Mouse (Mus musculus): ENCODE measurements around the gene Sun3. TPM values are rescaled to one million over a fixed set of nuclear protein-coding genes. Genes with fewer than 3 reads are reported as not detected.

Gene Sun3
- polyA plus RNA-seq, 1 experiment from 2014 or later, result not detected

- DNase-seq (no peak), ATAC-seq (no peak)
- Histone ChIP-seq H3K36me3 (replicated peaks; ENCODE audit: insufficient read depth, low read length) (no peaks in the 10 kb centered on the region), H3K4me2 (ENCODE audit: low read depth, low read length) (no peak within 1 kb of the TSS), H3K27ac (ENCODE audit: low read depth) (no peak within 1 kb of the TSS), H3K9me3 (ENCODE audit: low read length) (no peaks in the 10 kb centered on the region), H3K4me3 (ENCODE audit: low read depth, low read length) (no peak within 1 kb of the TSS), H3K4me1 (ENCODE audit: insufficient read depth) (no peaks in the 10 kb centered on the region), H3K27me3 (ENCODE audit: insufficient read depth, low read length) (no peaks in the 10 kb centered on the region), H3K9ac (replicated peaks) (no peak within 1 kb of the TSS)
- TF ChIP-seq EP300 (IDR thresholded peaks at IDR 0.05; ENCODE audit: low read depth) (no peak), CTCF (IDR thresholded peaks at IDR 0.05; ENCODE audit: low read depth) (no peak)
- 70% methylated on average over 3 of the region's 3 CpGs for whole genome bisulfite sequencing (ENCODE audit: insufficient replicate concordance)
Observed at GRCm38 (mm10) chr11:8973166-8973565, 75.6 kb downstream of the Sun3 start, which contains the start of gene Pkd1l1. TSS of gene Pkd1l1 (minus strand) at chr11:8973266.

GRCm38 (mm10) chr11:8972093-8972492, 76.7 kb downstream of the Sun3 start:
- no peaks in the 10 kb centered on the region for H3K36me3 ChIP-seq (replicated peaks; ENCODE audit: insufficient read depth, low read length)
- no peaks in the 10 kb centered on the region for H3K4me1 ChIP-seq (ENCODE audit: insufficient read depth)
- H3K9ac ChIP-seq (replicated peaks), result no peak overlapping the region
- DNase-seq, result no peak
- H3K4me2 ChIP-seq (ENCODE audit: low read depth, low read length), result no peak overlapping the region
- ATAC-seq, result no peak
- TF ChIP-seq CTCF (IDR thresholded peaks at IDR 0.05; ENCODE audit: low read depth) (no peak), EP300 (IDR thresholded peaks at IDR 0.05; ENCODE audit: low read depth) (no peak)
- 62% methylated on average over 6 of the region's 6 CpGs for WGBS (ENCODE audit: insufficient replicate concordance)
- no peak overlapping the region for H3K4me3 ChIP-seq (ENCODE audit: low read depth, low read length)
- H3K9me3 ChIP-seq (ENCODE audit: low read length), result no peaks in the 10 kb centered on the region
- no peak overlapping the region for H3K27ac ChIP-seq (ENCODE audit: low read depth)
- no peaks in the 10 kb centered on the region for H3K27me3 ChIP-seq (ENCODE audit: insufficient read depth, low read length)

- Histone ChIP-seq H3K9me3 (ENCODE audit: low read length) (no peaks in the 10 kb centered on the region), H3K36me3 (replicated peaks; ENCODE audit: insufficient read depth, low read length) (no peaks in the 10 kb centered on the region), H3K9ac (replicated peaks) (no peak overlapping the region; the same call in 1 of the 2 replicates), H3K27me3 (ENCODE audit: insufficient read depth, low read length) (no peaks in the 10 kb centered on the region), H3K4me2 (ENCODE audit: low read depth, low read length) (0 out of 2 replicates have a peak overlapping the region, but pooled peaks have one; percentile 6), H3K4me1 (ENCODE audit: insufficient read depth) (no peaks in the 10 kb centered on the region), H3K27ac (ENCODE audit: low read depth) (no peak overlapping the region), H3K4me3 (ENCODE audit: low read depth, low read length) (no peak overlapping the region)
- no peak for DNase-seq
- peak; percentile 68 for ATAC-seq
- TF ChIP-seq EP300 (IDR thresholded peaks at IDR 0.05; ENCODE audit: low read depth), result peak; percentile 76
- no peak for TF ChIP-seq CTCF (IDR thresholded peaks at IDR 0.05; ENCODE audit: low read depth)
- 42% methylated on average over 9 of the region's 9 CpGs for WGBS (ENCODE audit: insufficient replicate concordance)
Observed at GRCm38 (mm10) chr11:8970509-8970908, 78.3 kb downstream of the Sun3 start.

GRCm38 (mm10) chr11:8968094-8968493, 80.7 kb downstream of the Sun3 start:
- TF ChIP-seq EP300 (IDR thresholded peaks at IDR 0.05; ENCODE audit: low read depth), result no peak
- TF ChIP-seq CTCF (IDR thresholded peaks at IDR 0.05; ENCODE audit: low read depth), result no peak
- no peak overlapping the region for H3K9ac ChIP-seq (replicated peaks)
- WGBS (ENCODE audit: insufficient replicate concordance), result 86% methylated on average over 7 of the region's 7 CpGs
- ATAC-seq (no peak), DNase-seq (no peak)
- H3K4me1 ChIP-seq (ENCODE audit: insufficient read depth), result no peaks in the 10 kb centered on the region
- no peaks in the 10 kb centered on the region for H3K9me3 ChIP-seq (ENCODE audit: low read length)
- H3K27ac ChIP-seq (ENCODE audit: low read depth), result no peak overlapping the region
- no peak overlapping the region for H3K4me2 ChIP-seq (ENCODE audit: low read depth, low read length)
- no peaks in the 10 kb centered on the region for H3K36me3 ChIP-seq (replicated peaks; ENCODE audit: insufficient read depth, low read length)
- no peaks in the 10 kb centered on the region for H3K27me3 ChIP-seq (ENCODE audit: insufficient read depth, low read length)
- no peak overlapping the region for H3K4me3 ChIP-seq (ENCODE audit: low read depth, low read length)

Other genes starting within 250 kb of the Sun3 start
- gene Pkd1l1, start 75.7 kb downstream of the Sun3 start, polyA plus RNA-seq (2015; fragmentation: Nextera tagmentation; extraction: Ambion mirVana), result 0.06 TPM in 1 of 2 replicates, not detected in the other
- gene Hus1, start 37.8 kb downstream of the Sun3 start, polyA plus RNA-seq (2015; fragmentation: Nextera tagmentation; extraction: Ambion mirVana), result 2.9 and 3.2 TPM in 2 replicates
- 0.11 and 0.14 TPM in 2 replicates for gene Gm11992, start 397 bp downstream of the Sun3 start, polyA plus RNA-seq (2015; fragmentation: Nextera tagmentation; extraction: Ambion mirVana)
- 1.5 and 1.8 TPM in 2 replicates for gene Upp1, start 69.1 kb upstream of the Sun3 start, polyA plus RNA-seq (2015; fragmentation: Nextera tagmentation; extraction: Ambion mirVana)
- gene Abca13, start 143.0 kb upstream of the Sun3 start, polyA plus RNA-seq (2015; fragmentation: Nextera tagmentation; extraction: Ambion mirVana), result 0.18 and 0.49 TPM in 2 replicates

Data from liver, postnatal 0 days (tissue).